Mouse (Mus musculus): Measurements from ENCODE around the gene Endou. TPM values are rescaled to one million over a fixed set of nuclear protein-coding genes. Genes with fewer than 3 reads are reported as not detected.

Endou gene
- polyA plus RNA-seq, 1 experiment = not detected

DNA sequence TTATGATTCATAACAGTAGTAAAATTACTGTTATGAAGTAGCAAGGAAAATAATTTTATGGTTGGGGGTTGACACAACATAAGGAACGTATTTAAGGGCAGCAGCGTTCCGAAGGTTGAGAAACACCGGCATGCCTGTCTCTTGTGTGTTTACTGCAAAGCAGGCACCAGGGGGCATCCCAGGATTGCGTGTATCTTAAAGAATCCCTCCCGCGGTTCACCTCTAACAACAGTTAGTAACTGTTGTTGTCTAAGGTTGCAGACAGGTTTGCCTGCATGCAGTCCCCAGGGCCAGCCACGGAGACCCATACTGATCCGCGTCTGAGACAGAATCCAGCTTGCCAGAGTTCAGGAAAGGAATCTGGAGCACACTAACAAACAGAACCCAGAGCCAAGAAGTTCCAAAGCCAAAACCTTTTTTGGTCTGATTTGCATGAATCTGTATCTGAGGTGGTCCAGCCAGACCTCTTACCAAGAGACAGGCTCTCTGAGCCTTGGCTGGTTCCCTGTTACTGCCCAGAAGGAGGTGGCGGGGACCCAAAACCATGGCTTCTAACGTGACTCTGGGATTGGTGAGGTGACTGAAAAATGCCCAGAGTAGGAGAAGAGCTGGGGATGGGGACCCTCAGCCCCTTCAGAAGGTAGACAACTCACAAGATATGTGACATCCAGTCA, 13.1 kb downstream of the Endou start:
- Histone ChIP-seq H3K36me3 (ENCODE audit: control insufficient read depth) (no peaks in the 10 kb centered on the region), H3K9me3 (ENCODE audit: control insufficient read depth, low read length) (no peaks in the 10 kb centered on the region), H3K27me3 (ENCODE audit: control insufficient read depth) (peaks cover 5% of the 10 kb centered on the region; the same call in 1 of the 2 replicates), H3K4me3 (replicated peaks) (no peak overlapping the region), H3K4me1 (ENCODE audit: control insufficient read depth) (no peaks in the 10 kb centered on the region)
- TF ChIP-seq TAL1 (IDR thresholded peaks at IDR 0.05; ENCODE audit: low read length) = no peak
- no peak for TF ChIP-seq GATA1 (IDR thresholded peaks at IDR 0.05; ENCODE audit: low read length)

DNA sequence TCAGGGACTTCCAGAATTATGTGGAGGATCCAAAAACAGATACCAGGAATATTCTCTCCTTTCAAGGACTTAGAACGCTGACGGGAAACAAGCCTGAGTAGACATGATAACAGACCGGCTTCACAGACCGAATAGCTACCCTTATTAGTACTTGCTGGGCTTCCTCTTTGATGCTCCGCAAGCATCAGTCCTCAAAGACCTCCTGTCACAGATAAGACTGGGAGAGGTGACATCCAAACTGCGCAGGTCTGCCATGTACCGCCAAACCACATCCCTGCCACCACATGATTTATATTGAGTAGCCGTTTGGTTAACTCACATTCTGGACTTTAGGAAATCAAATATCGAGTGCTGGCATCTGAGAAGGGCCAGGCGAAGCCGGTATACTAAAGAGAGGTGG, 14.4 kb downstream of the Endou start:
- H3K27me3 ChIP-seq (ENCODE audit: control insufficient read depth) = peaks cover 8% of the 10 kb centered on the region; the same call in 1 of the 2 replicates
- H3K4me3 ChIP-seq (replicated peaks) = no peak overlapping the region
- H3K9me3 ChIP-seq (ENCODE audit: control insufficient read depth, low read length) = no peaks in the 10 kb centered on the region
- no peaks in the 10 kb centered on the region for H3K4me1 ChIP-seq (ENCODE audit: control insufficient read depth)
- H3K36me3 ChIP-seq (ENCODE audit: control insufficient read depth) = no peaks in the 10 kb centered on the region
- no peak for TF ChIP-seq TAL1 (IDR thresholded peaks at IDR 0.05; ENCODE audit: low read length)
- no peak for TF ChIP-seq GATA1 (IDR thresholded peaks at IDR 0.05; ENCODE audit: low read length)

- Histone ChIP-seq H3K4me3 (replicated peaks) (no peak overlapping the region), H3K27me3 (ENCODE audit: control insufficient read depth) (peaks cover 4% of the 10 kb centered on the region; the same call in 1 of the 2 replicates)
Measured at GRCm38 (mm10) chr15:97715734-97716133, 15.4 kb downstream of the Endou start.

DNA sequence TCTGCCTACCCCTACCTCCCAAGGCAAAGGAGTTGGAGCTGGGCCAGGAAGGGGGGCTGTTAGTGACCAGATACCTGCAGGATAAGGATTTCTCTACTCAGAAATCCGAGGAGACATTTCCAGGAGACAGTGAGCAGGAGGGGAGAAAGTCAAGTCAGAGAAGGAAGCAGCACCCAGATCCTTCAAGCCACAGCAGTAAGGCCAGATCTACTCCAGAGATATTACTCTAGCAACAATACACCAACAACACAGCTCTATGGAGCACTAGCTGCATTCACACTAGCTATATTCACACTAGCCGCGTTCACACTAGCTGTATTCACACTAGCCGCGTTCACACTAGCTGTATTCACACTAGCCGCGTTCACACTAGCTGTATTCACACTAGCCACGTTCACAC, 16.1 kb downstream of the Endou start:
- H3K9me3 ChIP-seq (ENCODE audit: control insufficient read depth, low read length) = no peaks in the 10 kb centered on the region
- no peaks in the 10 kb centered on the region for H3K36me3 ChIP-seq (ENCODE audit: control insufficient read depth)
- no peak overlapping the region for H3K4me3 ChIP-seq (replicated peaks)
- no peaks in the 10 kb centered on the region for H3K4me1 ChIP-seq (ENCODE audit: control insufficient read depth)
- peaks cover 7% of the 10 kb centered on the region; the same call in 1 of the 2 replicates for H3K27me3 ChIP-seq (ENCODE audit: control insufficient read depth)
- TF ChIP-seq TAL1 (IDR thresholded peaks at IDR 0.05; ENCODE audit: low read length) (no peak), GATA1 (IDR thresholded peaks at IDR 0.05; ENCODE audit: low read length) (no peak)

More at GRCm38 (mm10) chr15:97715734-97716133, 15.4 kb downstream of the Endou start:
- H3K4me1 ChIP-seq (ENCODE audit: control insufficient read depth) = no peaks in the 10 kb centered on the region
- H3K36me3 ChIP-seq (ENCODE audit: control insufficient read depth) = no peaks in the 10 kb centered on the region
- TF ChIP-seq TAL1 (IDR thresholded peaks at IDR 0.05; ENCODE audit: low read length) (no peak), GATA1 (IDR thresholded peaks at IDR 0.05; ENCODE audit: low read length) (no peak)
- no peaks in the 10 kb centered on the region for H3K9me3 ChIP-seq (ENCODE audit: control insufficient read depth, low read length)

DNA sequence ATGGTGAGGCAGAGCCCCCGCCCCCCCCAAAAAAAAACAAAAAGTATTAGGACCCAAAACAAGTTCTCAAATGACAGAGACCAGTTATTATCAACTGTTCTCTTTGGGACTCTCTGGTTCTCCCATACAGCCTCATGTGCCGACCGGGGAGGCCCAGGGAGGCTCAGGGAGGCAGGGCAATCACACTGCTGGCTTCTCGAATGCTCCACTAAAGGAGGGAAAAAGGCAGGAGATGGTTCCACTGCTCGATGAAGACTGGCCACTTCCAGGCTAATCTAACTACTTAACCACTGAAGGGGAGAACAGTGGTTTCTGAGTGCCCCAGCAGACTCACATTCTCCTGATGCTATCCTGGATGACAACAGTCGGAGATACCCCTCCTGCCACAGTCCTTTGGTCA, 18.6 kb downstream of the Endou start:
- Histone ChIP-seq H3K4me1 (ENCODE audit: control insufficient read depth) (no peaks in the 10 kb centered on the region), H3K4me3 (replicated peaks) (no peak overlapping the region), H3K36me3 (ENCODE audit: control insufficient read depth) (no peaks in the 10 kb centered on the region), H3K27me3 (ENCODE audit: control insufficient read depth) (peaks cover 5% of the 10 kb centered on the region; the same call in 1 of the 2 replicates), H3K9me3 (ENCODE audit: control insufficient read depth, low read length) (no peaks in the 10 kb centered on the region)
- no peak for TF ChIP-seq GATA1 (IDR thresholded peaks at IDR 0.05; ENCODE audit: low read length)
- TF ChIP-seq TAL1 (IDR thresholded peaks at IDR 0.05; ENCODE audit: low read length) = no peak

GRCm38 (mm10) chr15:97710906-97711305, 20.2 kb downstream of the Endou start:
- no peaks in the 10 kb centered on the region for H3K9me3 ChIP-seq (ENCODE audit: control insufficient read depth, low read length)
- peaks cover 7% of the 10 kb centered on the region for H3K4me1 ChIP-seq (ENCODE audit: control insufficient read depth)
- peaks cover 5% of the 10 kb centered on the region; the same call in 1 of the 2 replicates for H3K27me3 ChIP-seq (ENCODE audit: control insufficient read depth)
- H3K4me3 ChIP-seq (replicated peaks) = no peak overlapping the region
- no peak for TF ChIP-seq GATA1 (IDR thresholded peaks at IDR 0.05; ENCODE audit: low read length)
- no peak for TF ChIP-seq TAL1 (IDR thresholded peaks at IDR 0.05; ENCODE audit: low read length)
- no peaks in the 10 kb centered on the region for H3K36me3 ChIP-seq (ENCODE audit: control insufficient read depth)

GRCm38 (mm10) chr15:97705211-97706050, 25.7 kb downstream of the Endou start, which contains the start of gene Rpap3:
Rpap3 (minus strand) TSS chr15:97705825.
- Histone ChIP-seq H3K9me3 (ENCODE audit: control insufficient read depth, low read length) (no peaks in the 10 kb centered on the region), H3K27me3 (ENCODE audit: control insufficient read depth) (0 out of 2 replicates have a peak, but pooled peaks cover under 1% of the 10 kb centered on the region), H3K36me3 (ENCODE audit: control insufficient read depth) (peaks cover 26% of the 10 kb centered on the region), H3K4me3 (replicated peaks) (peak within 1 kb of the TSS; percentile 91), H3K4me1 (ENCODE audit: control insufficient read depth) (peaks cover 20% of the 10 kb centered on the region)
- TF ChIP-seq GATA1 (IDR thresholded peaks at IDR 0.05; ENCODE audit: low read length) (no peak), TAL1 (IDR thresholded peaks at IDR 0.05; ENCODE audit: low read length) (no peak)

DNA sequence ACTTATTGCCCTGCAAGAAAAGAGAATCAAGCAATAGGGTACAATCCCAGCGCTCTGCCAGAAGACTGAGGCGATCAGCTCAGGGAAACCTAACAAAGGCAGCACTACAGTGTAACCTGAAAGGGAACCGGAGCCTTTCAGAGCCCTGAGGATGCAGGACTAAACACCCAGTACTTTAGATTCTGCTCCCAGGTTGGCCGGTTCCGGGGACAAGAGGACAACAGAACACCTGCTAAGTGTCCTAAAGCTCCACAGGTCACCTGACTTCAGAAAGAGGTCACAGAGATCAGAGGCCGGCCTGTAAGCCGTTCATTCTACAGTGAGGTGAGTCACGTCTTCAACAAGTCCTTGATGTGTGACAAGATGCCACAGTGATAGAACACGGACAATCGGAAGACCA, 34.5 kb downstream of the Endou start:
- peaks cover 82% of the 10 kb centered on the region for H3K36me3 ChIP-seq (ENCODE audit: control insufficient read depth)
- TF ChIP-seq GATA1 (IDR thresholded peaks at IDR 0.05; ENCODE audit: low read length) = no peak
- TF ChIP-seq TAL1 (IDR thresholded peaks at IDR 0.05; ENCODE audit: low read length) = no peak

DNA sequence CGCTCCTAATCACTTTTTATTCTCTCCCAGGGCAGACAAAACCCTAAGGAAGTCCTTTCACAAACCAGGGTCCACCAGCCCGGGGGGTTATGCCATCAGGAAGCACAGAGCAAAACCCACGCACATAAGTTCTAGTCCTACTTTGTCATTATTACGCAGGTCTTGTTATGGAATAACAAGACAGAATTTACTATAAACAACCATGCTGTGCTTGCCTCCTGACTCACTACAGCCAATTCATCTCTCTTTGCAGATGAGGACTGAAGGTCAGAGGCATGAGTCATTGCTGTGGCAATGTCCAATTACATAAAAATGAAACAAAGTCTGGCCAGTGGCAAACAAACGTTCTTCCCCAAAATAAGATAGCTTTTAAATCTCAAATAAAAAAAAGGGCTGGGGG, 37.7 kb downstream of the Endou start:
- H3K9me3 ChIP-seq (ENCODE audit: control insufficient read depth, low read length) = no peaks in the 10 kb centered on the region
- H3K36me3 ChIP-seq (ENCODE audit: control insufficient read depth) = peaks cover 72% of the 10 kb centered on the region
- H3K27me3 ChIP-seq (ENCODE audit: control insufficient read depth) = no peaks in the 10 kb centered on the region
- H3K4me1 ChIP-seq (ENCODE audit: control insufficient read depth) = no peaks in the 10 kb centered on the region
- no peak overlapping the region for H3K4me3 ChIP-seq (replicated peaks)
- no peak for TF ChIP-seq GATA1 (IDR thresholded peaks at IDR 0.05; ENCODE audit: low read length)
- no peak for TF ChIP-seq TAL1 (IDR thresholded peaks at IDR 0.05; ENCODE audit: low read length)

More for the DNA sequence above, 34.5 kb downstream of the Endou start:
- Histone ChIP-seq H3K4me1 (ENCODE audit: control insufficient read depth) (no peaks in the 10 kb centered on the region), H3K9me3 (ENCODE audit: control insufficient read depth, low read length) (no peaks in the 10 kb centered on the region), H3K27me3 (ENCODE audit: control insufficient read depth) (no peaks in the 10 kb centered on the region), H3K4me3 (replicated peaks) (no peak overlapping the region)
